Mouse (Mus musculus) brain, embryonic 14.5 days (tissue): ENCODE results near the gene Dpyd.

ENCODE experiments used
- CTCF ChIP-seq: fragments of 200-500 bp; IDR thresholded peaks from 2 replicates; pipeline ENCODE4 v1.5.1; 2012; ENCODE audit warnings: inconsistent platforms, mild to moderate bottlenecking, moderate library complexity, borderline replicate concordance; ENCODE audit not compliant: insufficient read depth, insufficient read length; ENCODE audit errors: extremely low read depth
- POLR2A ChIP-seq: fragments of 200-500 bp; IDR thresholded peaks from 2 replicates; pipeline ENCODE4 v1.6.1; 2012; ENCODE audit warnings: mild to moderate bottlenecking, inconsistent platforms, borderline replicate concordance; ENCODE audit not compliant: poor library complexity, insufficient read depth, insufficient read length, severe bottlenecking; ENCODE audit errors: extremely low read depth

- TF ChIP-seq CTCF (no peak), POLR2A (no peak)
Observed at GRCm38 (mm10) chr3:119126003-119126402, 564.1 kb downstream of the Dpyd start.
